Mouse (Mus musculus): ENCODE measurements around the gene Pogk. TPM values are rescaled to one million over a fixed set of nuclear protein-coding genes. Genes with fewer than 3 reads are reported as not detected.

Pogk gene
- 0.97 and 1.1 TPM in 2 replicates for polyA plus RNA-seq (2012; rRNA removed)

DNA sequence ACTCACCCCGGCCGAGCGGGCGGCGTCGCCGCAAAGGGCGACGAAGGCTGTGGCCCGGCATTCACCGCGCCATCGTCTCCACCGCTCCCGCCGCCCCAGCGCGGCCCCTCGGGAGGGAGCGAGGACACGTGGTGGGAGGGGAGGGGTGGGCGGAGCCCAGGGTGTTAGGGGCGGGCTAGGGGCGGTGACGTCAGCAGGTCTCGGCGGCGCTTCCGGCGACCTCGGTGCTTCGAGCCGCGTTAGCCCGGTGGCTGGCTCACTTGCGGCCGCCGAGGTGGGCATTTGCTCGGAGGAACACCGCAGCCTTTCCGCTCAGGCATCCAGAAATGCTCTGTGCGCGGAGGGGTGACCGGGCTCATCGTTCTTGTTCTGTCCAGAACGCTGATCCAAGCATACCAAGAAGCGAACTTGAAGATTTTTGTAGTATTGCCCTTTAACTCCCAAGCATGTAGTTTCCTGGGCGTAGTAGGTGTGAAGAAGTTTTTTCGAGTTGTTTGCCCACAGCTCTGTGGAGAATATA lies at the start of gene Pogk:
Gene Pogk, minus strand, starts transcription at position 163 of the 520 bp plus-strand sequence.

DNA sequence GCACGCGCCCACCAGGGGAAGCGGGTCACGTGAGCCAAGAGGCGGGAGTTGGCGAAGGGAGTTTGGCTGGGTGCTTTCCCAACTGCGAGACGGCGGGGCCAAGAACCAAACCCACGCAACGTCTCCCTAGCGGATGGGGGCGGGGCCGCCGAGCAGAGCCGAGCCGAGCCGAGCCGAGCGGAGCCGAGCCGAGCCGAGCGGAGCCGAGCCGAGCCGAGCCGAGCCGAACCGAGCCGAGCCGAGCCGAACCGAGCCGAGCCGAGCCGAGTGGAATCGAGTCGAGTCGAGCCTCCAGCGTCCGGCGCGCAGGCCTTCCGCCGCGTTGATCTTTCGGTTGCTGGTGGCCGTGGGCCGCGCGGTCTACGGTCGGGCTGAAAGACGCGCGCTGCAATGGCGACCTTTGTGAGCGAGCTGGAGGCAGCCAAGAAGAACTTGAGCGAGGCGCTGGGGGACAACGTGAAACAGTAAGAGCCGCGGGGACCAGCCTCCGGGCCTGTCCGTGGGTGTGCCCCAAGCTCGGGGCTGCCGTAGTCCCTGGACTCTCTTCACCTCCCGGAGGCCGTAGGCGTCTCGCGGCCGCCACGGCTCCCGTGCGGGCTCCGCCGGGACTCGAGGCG lies 30.5 kb downstream of the Pogk start, which contains the start of gene Tada1:
Gene Tada1, plus strand, starts transcription at position 85 of the 617 bp plus-strand sequence.

Other genes starting within 250 kb of the Pogk start
- gene Mael, start 171.1 kb downstream of the Pogk start, polyA plus RNA-seq (2012; rRNA removed): not detected in 2 replicates
- 0.02 and 0.07 TPM in 2 replicates for gene Ildr2, start 155.7 kb downstream of the Pogk start, polyA plus RNA-seq (2012; rRNA removed)
- 12.7 and 16.0 TPM in 2 replicates for gene Tada1, start 30.8 kb downstream of the Pogk start, polyA plus RNA-seq (2012; rRNA removed)
- gene Gm4846, start 87.7 kb upstream of the Pogk start, polyA plus RNA-seq (2012; rRNA removed): not detected in 2 replicates
- gene Gm4847, start 237.8 kb upstream of the Pogk start, polyA plus RNA-seq (2012; rRNA removed): not detected in 2 replicates